Mouse (Mus musculus): Measurements from ENCODE around the gene Rab37. TPM values are rescaled to one million over a fixed set of nuclear protein-coding genes. Genes with fewer than 3 reads are reported as not detected.

Gene Rab37
- polyA plus RNA-seq, 1 experiment: 0.02 TPM

GRCm38 (mm10) chr11:115166776-115167175, 75.5 kb downstream of the Rab37 start:
- no peak overlapping the region for H3K4me3 ChIP-seq
- peaks cover 8% of the 10 kb centered on the region for H3K79me2 ChIP-seq (ENCODE audit: control insufficient read depth, insufficient read depth)
- no peak for TF ChIP-seq POLR2AphosphoS2 (IDR thresholded peaks at IDR 0.05; ENCODE audit: insufficient read length, low read depth)
- TF ChIP-seq POLR2A (IDR thresholded peaks at IDR 0.05; ENCODE audit: insufficient read length, low read depth): no peak
- H3ac ChIP-seq (ENCODE audit: control insufficient read depth, insufficient read length): no peak overlapping the region
- H3K36me3 ChIP-seq (ENCODE audit: control insufficient read depth, insufficient read depth): no peaks in the 10 kb centered on the region
- no peaks in the 10 kb centered on the region for H3K27me3 ChIP-seq (ENCODE audit: control insufficient read depth, insufficient read depth, insufficient read length)
- H3K4me2 ChIP-seq (ENCODE audit: low read depth): no peak overlapping the region

GRCm38 (mm10) chr11:115167631-115168249, 76.5 kb downstream of the Rab37 start:
- no peak overlapping the region for H3K4me3 ChIP-seq

GRCm38 (mm10) chr11:115169430-115169829, 78.2 kb downstream of the Rab37 start:
- Histone ChIP-seq H3K4me3 (no peak overlapping the region), H3K4me2 (ENCODE audit: low read depth) (no peak overlapping the region), H3K79me2 (ENCODE audit: control insufficient read depth, insufficient read depth) (peaks cover 8% of the 10 kb centered on the region), H3ac (ENCODE audit: control insufficient read depth, insufficient read length) (no peak overlapping the region), H3K36me3 (ENCODE audit: control insufficient read depth, insufficient read depth) (no peaks in the 10 kb centered on the region), H3K27me3 (ENCODE audit: control insufficient read depth, insufficient read depth, insufficient read length) (no peaks in the 10 kb centered on the region)
- TF ChIP-seq USF1 (IDR thresholded peaks at IDR 0.05; ENCODE audit: low read depth): no peak
- TF ChIP-seq TCF12 (IDR thresholded peaks at IDR 0.05; ENCODE audit: insufficient read depth, poor library complexity, severe bottlenecking): no peak
- no peak for TF ChIP-seq MYOG (IDR thresholded peaks at IDR 0.05; ENCODE audit: control insufficient read depth in 1 of 3, insufficient read depth in 1 of 3, insufficient read length in 2 of 3, low read depth in 2 of 3)
- TF ChIP-seq POLR2AphosphoS2 (IDR thresholded peaks at IDR 0.05; ENCODE audit: insufficient read length, low read depth): no peak
- no peak for TF ChIP-seq SRF (IDR thresholded peaks at IDR 0.05; ENCODE audit: control insufficient read depth, insufficient read length, low read depth)
- TF ChIP-seq MAX (IDR thresholded peaks at IDR 0.05; ENCODE audit: low read depth): no peak
- TF ChIP-seq CEBPB (IDR thresholded peaks at IDR 0.05; ENCODE audit: insufficient read depth, poor library complexity, severe bottlenecking): no peak
- TF ChIP-seq E2F4 (IDR thresholded peaks at IDR 0.05; ENCODE audit: insufficient read depth): no peak
- TF ChIP-seq MYOD1 (IDR thresholded peaks at IDR 0.05; ENCODE audit: control insufficient read depth in 1 of 3, insufficient read length in 2 of 3, low read depth in 2 of 3): no peak
- no peak for TF ChIP-seq REST (IDR thresholded peaks at IDR 0.05; ENCODE audit: insufficient read depth, insufficient read length)
- no peak for TF ChIP-seq TCF3 (IDR thresholded peaks at IDR 0.05; ENCODE audit: insufficient read length, low read depth)
- TF ChIP-seq POLR2A (IDR thresholded peaks at IDR 0.05; ENCODE audit: insufficient read length, low read depth): no peak

More at GRCm38 (mm10) chr11:115167631-115168249, 76.5 kb downstream of the Rab37 start:
- H3K79me2 ChIP-seq (ENCODE audit: control insufficient read depth, insufficient read depth): peaks cover 8% of the 10 kb centered on the region
- no peaks in the 10 kb centered on the region for H3K27me3 ChIP-seq (ENCODE audit: control insufficient read depth, insufficient read depth, insufficient read length)
- H3ac ChIP-seq (ENCODE audit: control insufficient read depth, insufficient read length): no peak overlapping the region
- H3K4me2 ChIP-seq (ENCODE audit: low read depth): no peak overlapping the region
- TF ChIP-seq REST (IDR thresholded peaks at IDR 0.05; ENCODE audit: insufficient read depth, insufficient read length) (no peak), POLR2AphosphoS2 (IDR thresholded peaks at IDR 0.05; ENCODE audit: insufficient read length, low read depth) (no peak), MAX (IDR thresholded peaks at IDR 0.05; ENCODE audit: low read depth) (no peak), TCF3 (IDR thresholded peaks at IDR 0.05; ENCODE audit: insufficient read length, low read depth) (no peak), E2F4 (IDR thresholded peaks at IDR 0.05; ENCODE audit: insufficient read depth) (no peak), TCF12 (IDR thresholded peaks at IDR 0.05; ENCODE audit: insufficient read depth, poor library complexity, severe bottlenecking) (no peak), MYOG (IDR thresholded peaks at IDR 0.05; ENCODE audit: control insufficient read depth in 1 of 3, insufficient read depth in 1 of 3, insufficient read length in 2 of 3, low read depth in 2 of 3) (no peak), SRF (IDR thresholded peaks at IDR 0.05; ENCODE audit: control insufficient read depth, insufficient read length, low read depth) (no peak)
- no peaks in the 10 kb centered on the region for H3K36me3 ChIP-seq (ENCODE audit: control insufficient read depth, insufficient read depth)

GRCm38 (mm10) chr11:115171125-115171524, 79.9 kb downstream of the Rab37 start:
- TF ChIP-seq MYOD1 (IDR thresholded peaks at IDR 0.05; ENCODE audit: control insufficient read depth in 1 of 3, insufficient read length in 2 of 3, low read depth in 2 of 3) (no peak), E2F4 (IDR thresholded peaks at IDR 0.05; ENCODE audit: insufficient read depth) (no peak), SRF (IDR thresholded peaks at IDR 0.05; ENCODE audit: control insufficient read depth, insufficient read length, low read depth) (no peak), POLR2A (IDR thresholded peaks at IDR 0.05; ENCODE audit: insufficient read length, low read depth) (no peak), MAX (IDR thresholded peaks at IDR 0.05; ENCODE audit: low read depth) (no peak), REST (IDR thresholded peaks at IDR 0.05; ENCODE audit: insufficient read depth, insufficient read length) (no peak), MYOG (IDR thresholded peaks at IDR 0.05; ENCODE audit: control insufficient read depth in 1 of 3, insufficient read depth in 1 of 3, insufficient read length in 2 of 3, low read depth in 2 of 3) (no peak), CEBPB (IDR thresholded peaks at IDR 0.05; ENCODE audit: insufficient read depth, poor library complexity, severe bottlenecking) (no peak), USF1 (IDR thresholded peaks at IDR 0.05; ENCODE audit: low read depth) (no peak), TCF3 (IDR thresholded peaks at IDR 0.05; ENCODE audit: insufficient read length, low read depth) (no peak), TCF12 (IDR thresholded peaks at IDR 0.05; ENCODE audit: insufficient read depth, poor library complexity, severe bottlenecking) (no peak), POLR2AphosphoS2 (IDR thresholded peaks at IDR 0.05; ENCODE audit: insufficient read length, low read depth) (no peak)
- H3K4me3 ChIP-seq: no peak overlapping the region

GRCm38 (mm10) chr11:115172825-115173287, 81.6 kb downstream of the Rab37 start:
- H3K36me3 ChIP-seq (ENCODE audit: control insufficient read depth, insufficient read depth): no peaks in the 10 kb centered on the region
- H3K4me3 ChIP-seq: no peak overlapping the region
- H3K79me2 ChIP-seq (ENCODE audit: control insufficient read depth, insufficient read depth): no peaks in the 10 kb centered on the region
- TF ChIP-seq REST (IDR thresholded peaks at IDR 0.05; ENCODE audit: insufficient read depth, insufficient read length) (no peak), POLR2AphosphoS2 (IDR thresholded peaks at IDR 0.05; ENCODE audit: insufficient read length, low read depth) (no peak)
- peak overlapping the region; percentile 8 for H3K4me2 ChIP-seq (ENCODE audit: low read depth)
- no peak overlapping the region for H3ac ChIP-seq (ENCODE audit: control insufficient read depth, insufficient read length)
- H3K27me3 ChIP-seq (ENCODE audit: control insufficient read depth, insufficient read depth, insufficient read length): no peaks in the 10 kb centered on the region

More at GRCm38 (mm10) chr11:115171125-115171524, 79.9 kb downstream of the Rab37 start:
- Histone ChIP-seq H3K79me2 (ENCODE audit: control insufficient read depth, insufficient read depth) (no peaks in the 10 kb centered on the region), H3K4me2 (ENCODE audit: low read depth) (no peak overlapping the region), H3K27me3 (ENCODE audit: control insufficient read depth, insufficient read depth, insufficient read length) (no peaks in the 10 kb centered on the region), H3K36me3 (ENCODE audit: control insufficient read depth, insufficient read depth) (no peaks in the 10 kb centered on the region), H3ac (ENCODE audit: control insufficient read depth, insufficient read length) (no peak overlapping the region)

All from myocyte (in vitro differentiated cells).